Mouse (Mus musculus): ENCODE results near the gene Hpse2. TPM values are rescaled to one million over a fixed set of nuclear protein-coding genes. Genes with fewer than 3 reads are reported as not detected.
"Not testable (repeated sequence)": the region's sequence is repeated elsewhere in the genome, so short reads cannot be mapped to it uniquely, and the experiment has no call there.

Gene Hpse2
- polyA plus RNA-seq, 1 experiment from 2014 or later = 6.0 TPM

DNA sequence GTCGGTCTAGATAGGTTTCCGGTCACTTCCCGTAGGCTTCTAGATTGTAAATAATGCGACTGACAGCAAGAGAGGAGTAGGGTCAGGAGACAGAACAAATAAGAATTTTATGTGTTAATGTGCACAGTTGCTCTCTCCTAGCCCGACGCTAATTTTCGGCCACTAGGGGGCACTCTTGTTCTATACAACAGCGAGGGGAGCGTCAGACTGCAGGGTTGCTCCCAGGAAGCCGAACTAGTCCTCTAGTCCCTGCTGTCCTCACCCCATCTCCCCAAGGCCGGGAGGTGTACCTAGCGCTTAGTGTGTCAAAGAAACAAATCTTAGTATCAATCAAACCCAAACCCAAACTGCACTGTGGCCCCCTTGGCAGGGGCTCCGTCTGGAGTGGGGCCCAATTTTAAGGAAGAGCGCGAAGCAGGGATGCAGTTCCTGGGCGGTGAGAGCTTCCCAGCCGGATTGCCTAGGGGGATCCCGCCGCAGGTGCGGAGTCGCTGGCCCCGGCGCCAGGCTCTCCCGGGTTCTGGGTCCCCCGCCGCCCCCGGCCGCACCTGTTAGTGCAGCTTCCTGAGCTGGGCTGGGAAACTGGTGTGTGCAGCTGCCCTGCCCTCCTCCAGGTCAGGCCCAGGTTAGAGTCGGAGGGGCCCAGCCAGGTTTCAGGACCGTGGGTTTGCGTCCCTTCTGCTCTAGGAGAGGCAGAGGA lies 593.1 kb downstream of the Hpse2 start:
- no peaks in the 10 kb centered on the region for H3K27me3 ChIP-seq (ENCODE audit: control insufficient read depth, insufficient read depth, low read depth, low read length)
- ATAC-seq (ENCODE audit: low read depth) = peak; percentile 91
- H3K9me3 ChIP-seq (ENCODE audit: control insufficient read depth, low read length) = no peaks in the 10 kb centered on the region
- H3K9ac ChIP-seq (ENCODE audit: low read length) = peak overlapping the region; percentile 66
- H3K36me3 ChIP-seq (ENCODE audit: control insufficient read depth, insufficient read depth, low read length) = no peaks in the 10 kb centered on the region
- no peak overlapping the region for H3K27ac ChIP-seq (ENCODE audit: low read length)
- peak overlapping the region; percentile 87 for H3K4me2 ChIP-seq (ENCODE audit: low read depth, low read length)
- peaks cover 8% of the 10 kb centered on the region for H3K4me1 ChIP-seq (replicated peaks; ENCODE audit: control insufficient read depth, insufficient read depth, low read length)
- WGBS = 3% methylated on average over 31 of the region's 31 CpGs
- H3K4me3 ChIP-seq (ENCODE audit: low read length) = peak overlapping the region; percentile 49

DNA sequence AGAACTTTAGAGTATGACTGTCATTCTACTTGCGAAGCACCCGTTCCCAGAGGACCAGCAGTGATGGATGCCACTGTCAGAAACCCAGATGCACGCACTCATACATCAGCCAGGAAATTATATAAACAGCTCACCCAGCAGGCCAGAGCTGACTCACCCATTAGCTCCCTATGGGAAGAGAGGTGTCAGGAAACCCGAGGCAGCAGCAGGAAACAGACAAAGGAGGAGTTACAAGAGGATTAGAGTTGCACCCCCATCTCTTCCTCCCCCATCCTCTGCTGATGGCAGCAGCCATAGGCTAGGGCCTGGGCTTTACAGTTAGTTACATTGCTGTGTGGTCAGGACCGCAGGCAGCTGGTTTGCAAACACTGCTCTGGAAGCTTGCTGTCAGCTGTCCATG lies 599.8 kb downstream of the Hpse2 start:
- peak overlapping the region; percentile 31 for H3K27ac ChIP-seq (ENCODE audit: low read length)
- H3K27me3 ChIP-seq (ENCODE audit: control insufficient read depth, insufficient read depth, low read depth, low read length) = no peaks in the 10 kb centered on the region
- H3K36me3 ChIP-seq (ENCODE audit: control insufficient read depth, insufficient read depth, low read length) = no peaks in the 10 kb centered on the region
- WGBS = 18% methylated on average over 5 of the region's 5 CpGs
- peak; percentile 91 for ATAC-seq (ENCODE audit: low read depth)
- peaks cover 7% of the 10 kb centered on the region for H3K4me1 ChIP-seq (replicated peaks; ENCODE audit: control insufficient read depth, insufficient read depth, low read length)
- H3K4me2 ChIP-seq (ENCODE audit: low read depth, low read length) = no peak overlapping the region
- H3K9me3 ChIP-seq (ENCODE audit: control insufficient read depth, low read length) = no peaks in the 10 kb centered on the region
- no peak overlapping the region for H3K4me3 ChIP-seq (ENCODE audit: low read length)
- H3K9ac ChIP-seq (ENCODE audit: low read length) = no peak overlapping the region

GRCm38 (mm10) chr19:42785562-42786220 lies 602.5 kb downstream of the Hpse2 start:
- WGBS = 60% methylated on average over 8 of the region's 8 CpGs
- Histone ChIP-seq H3K27me3 (ENCODE audit: control insufficient read depth, insufficient read depth, low read depth, low read length) (no peaks in the 10 kb centered on the region), H3K9me3 (ENCODE audit: control insufficient read depth, low read length) (no peaks in the 10 kb centered on the region), H3K4me3 (ENCODE audit: low read length) (no peak overlapping the region), H3K9ac (ENCODE audit: low read length) (no peak overlapping the region), H3K4me2 (ENCODE audit: low read depth, low read length) (no peak overlapping the region), H3K4me1 (replicated peaks; ENCODE audit: control insufficient read depth, insufficient read depth, low read length) (peaks cover 7% of the 10 kb centered on the region), H3K27ac (ENCODE audit: low read length) (no peak overlapping the region), H3K36me3 (ENCODE audit: control insufficient read depth, insufficient read depth, low read length) (no peaks in the 10 kb centered on the region)
- no peak for ATAC-seq (ENCODE audit: low read depth)

- ATAC-seq (ENCODE audit: low read depth) = no peak
- Histone ChIP-seq H3K4me2 (ENCODE audit: low read depth, low read length) (no peak overlapping the region), H3K27ac (ENCODE audit: low read length) (no peak overlapping the region), H3K4me1 (replicated peaks; ENCODE audit: control insufficient read depth, insufficient read depth, low read length) (peaks cover 7% of the 10 kb centered on the region), H3K9me3 (ENCODE audit: control insufficient read depth, low read length) (no peaks in the 10 kb centered on the region), H3K9ac (ENCODE audit: low read length) (no peak overlapping the region), H3K4me3 (ENCODE audit: low read length) (no peak overlapping the region), H3K27me3 (ENCODE audit: control insufficient read depth, insufficient read depth, low read depth, low read length) (no peaks in the 10 kb centered on the region), H3K36me3 (ENCODE audit: control insufficient read depth, insufficient read depth, low read length) (no peaks in the 10 kb centered on the region)
- WGBS = 38% methylated on average over 2 of the region's 2 CpGs
Observed at GRCm38 (mm10) chr19:42785129-42785528, 603.0 kb downstream of the Hpse2 start.

- not testable (repeated sequence) for H3K27me3 ChIP-seq (ENCODE audit: control insufficient read depth, insufficient read depth, low read depth, low read length); H3K4me1 ChIP-seq (replicated peaks; ENCODE audit: control insufficient read depth, insufficient read depth, low read length); H3K9me3 ChIP-seq (ENCODE audit: control insufficient read depth, low read length); ATAC-seq (ENCODE audit: low read depth); H3K36me3 ChIP-seq (ENCODE audit: control insufficient read depth, insufficient read depth, low read length)
- H3K27ac ChIP-seq (ENCODE audit: low read length) = peak overlapping the region; percentile 88
- peak overlapping the region; percentile 79 for H3K9ac ChIP-seq (ENCODE audit: low read length)
- WGBS = 40% methylated on average over 7 of the region's 7 CpGs
- H3K4me2 ChIP-seq (ENCODE audit: low read depth, low read length) = peak overlapping the region; percentile 87
- peak overlapping the region; percentile 76 for H3K4me3 ChIP-seq (ENCODE audit: low read length)
Observed at GRCm38 (mm10) chr19:42780156-42780538, 608.0 kb downstream of the Hpse2 start.

- Histone ChIP-seq H3K36me3 (ENCODE audit: control insufficient read depth, insufficient read depth, low read length) (0 out of 2 replicates have a peak, but pooled peaks cover 3% of the 10 kb centered on the region), H3K9ac (ENCODE audit: low read length) (peak within 1 kb of the TSS; percentile 79), H3K4me3 (ENCODE audit: low read length) (peak within 1 kb of the TSS; percentile 76), H3K27me3 (ENCODE audit: control insufficient read depth, insufficient read depth, low read depth, low read length) (no peaks in the 10 kb centered on the region), H3K27ac (ENCODE audit: low read length) (peak within 1 kb of the TSS; percentile 88), H3K4me1 (replicated peaks; ENCODE audit: control insufficient read depth, insufficient read depth, low read length) (peaks cover 7% of the 10 kb centered on the region), H3K4me2 (ENCODE audit: low read depth, low read length) (peak within 1 kb of the TSS; percentile 87), H3K9me3 (ENCODE audit: control insufficient read depth, low read length) (no peaks in the 10 kb centered on the region)
- peak; percentile 98 for ATAC-seq (ENCODE audit: low read depth)
- under 1% methylated on average over 43 of the region's 43 CpGs for WGBS
Observed at GRCm38 (mm10) chr19:42779531-42780155, 608.5 kb downstream of the Hpse2 start, which contains the start of gene Hps1. TSS of gene Hps1 (minus strand) at chr19:42779978.

- Histone ChIP-seq H3K4me1 (replicated peaks; ENCODE audit: control insufficient read depth, insufficient read depth, low read length) (peaks cover 7% of the 10 kb centered on the region), H3K4me2 (ENCODE audit: low read depth, low read length) (no peak overlapping the region), H3K27me3 (ENCODE audit: control insufficient read depth, insufficient read depth, low read depth, low read length) (no peaks in the 10 kb centered on the region), H3K9me3 (ENCODE audit: control insufficient read depth, low read length) (no peaks in the 10 kb centered on the region), H3K4me3 (ENCODE audit: low read length) (no peak overlapping the region), H3K27ac (ENCODE audit: low read length) (no peak overlapping the region), H3K36me3 (ENCODE audit: control insufficient read depth, insufficient read depth, low read length) (0 out of 2 replicates have a peak, but pooled peaks cover 3% of the 10 kb centered on the region), H3K9ac (ENCODE audit: low read length) (no peak overlapping the region)
- ATAC-seq (ENCODE audit: low read depth) = no peak
- 67% methylated on average over 5 of the region's 5 CpGs for WGBS
Observed at GRCm38 (mm10) chr19:42777801-42778200, 610.4 kb downstream of the Hpse2 start.

- WGBS = 100% methylated on average over 1 of the region's 1 CpGs
- Histone ChIP-seq H3K27ac (ENCODE audit: low read length) (no peak overlapping the region), H3K36me3 (ENCODE audit: control insufficient read depth, insufficient read depth, low read length) (0 out of 2 replicates have a peak, but pooled peaks cover 3% of the 10 kb centered on the region), H3K4me1 (replicated peaks; ENCODE audit: control insufficient read depth, insufficient read depth, low read length) (peaks cover 7% of the 10 kb centered on the region), H3K9me3 (ENCODE audit: control insufficient read depth, low read length) (no peaks in the 10 kb centered on the region), H3K4me2 (ENCODE audit: low read depth, low read length) (no peak overlapping the region), H3K9ac (ENCODE audit: low read length) (no peak overlapping the region), H3K27me3 (ENCODE audit: control insufficient read depth, insufficient read depth, low read depth, low read length) (no peaks in the 10 kb centered on the region), H3K4me3 (ENCODE audit: low read length) (no peak overlapping the region)
- no peak for ATAC-seq (ENCODE audit: low read depth)
Observed at GRCm38 (mm10) chr19:42776813-42777212, 611.3 kb downstream of the Hpse2 start.

- H3K4me1 ChIP-seq (replicated peaks; ENCODE audit: control insufficient read depth, insufficient read depth, low read length) = no peaks in the 10 kb centered on the region
Observed at GRCm38 (mm10) chr19:42770141-42770872, 617.8 kb downstream of the Hpse2 start.

More at GRCm38 (mm10) chr19:42770141-42770872, 617.8 kb downstream of the Hpse2 start:
- Histone ChIP-seq H3K36me3 (ENCODE audit: control insufficient read depth, insufficient read depth, low read length) (no peaks in the 10 kb centered on the region), H3K9me3 (ENCODE audit: control insufficient read depth, low read length) (no peaks in the 10 kb centered on the region), H3K4me3 (ENCODE audit: low read length) (no peak overlapping the region), H3K4me2 (ENCODE audit: low read depth, low read length) (no peak overlapping the region), H3K27ac (ENCODE audit: low read length) (no peak overlapping the region), H3K27me3 (ENCODE audit: control insufficient read depth, insufficient read depth, low read depth, low read length) (no peaks in the 10 kb centered on the region), H3K9ac (ENCODE audit: low read length) (no peak overlapping the region)
- WGBS = 82% methylated on average over 23 of the region's 23 CpGs
- no peak for ATAC-seq (ENCODE audit: low read depth)

Measured in lung, embryonic 16.5 days (tissue).